Mouse (Mus musculus) liver, embryonic 12.5 days (tissue): ENCODE results near the gene Hvcn1. TPM values are rescaled to one million over a fixed set of nuclear protein-coding genes. Genes with fewer than 3 reads are reported as not detected.
A peak's percentile ranks its signal among the peaks of the same experiment; 100 is the strongest.

Experiments used
- ATAC-seq: fragments of 200-750 bp; cut with Nextera tagmentation; 2 replicates; pipeline ENCODE4 v1.8.0; 2017; ENCODE audit warnings: moderate number of reproducible peaks, mild to moderate bottlenecking, moderate library complexity
- H3K27ac ChIP-seq: fragments of 300-500 bp; sonication (generic); 2 replicates; pipeline ENCODE4 v1.5.1; 2016; ENCODE audit warnings: mild to moderate bottlenecking
- H3K27me3 ChIP-seq: fragments of 300-500 bp; sonication (generic); replicated peaks from 2 replicates; pipeline ENCODE4 v1.6.1; 2016; ENCODE audit warnings: mild to moderate bottlenecking, moderate library complexity
- H3K36me3 ChIP-seq: fragments of 300-500 bp; sonication (generic); 2 replicates; pipeline ENCODE4 v1.6.1; 2016; ENCODE audit warnings: mild to moderate bottlenecking, moderate library complexity
- H3K4me1 ChIP-seq: fragments of 300-500 bp; sonication (generic); 2 replicates; pipeline ENCODE4 v1.6.1; 2016
- H3K4me2 ChIP-seq: fragments of 300-500 bp; sonication (generic); 2 replicates; pipeline ENCODE4 v1.6.1; 2016; ENCODE audit warnings: mild to moderate bottlenecking, moderate library complexity
- H3K4me3 ChIP-seq: fragments of 300-500 bp; sonication (generic); 2 replicates; pipeline ENCODE4 v1.5.1; 2016; ENCODE audit warnings: mild to moderate bottlenecking, moderate library complexity
- H3K9ac ChIP-seq: fragments of 300-500 bp; sonication (generic); 2 replicates; pipeline ENCODE4 v1.6.1; 2016; ENCODE audit warnings: mild to moderate bottlenecking, moderate library complexity
- H3K9me3 ChIP-seq: fragments of 300-500 bp; sonication (generic); replicated peaks from 2 replicates; pipeline ENCODE4 v1.6.1; 2016; ENCODE audit warnings: mild to moderate bottlenecking, moderate library complexity
- WGBS: fragments of 180-500 bp; shearing (Covaris S2); methylation state at CpG from one replicate; pipeline ENCODE4 v1.1.7; 2016; ENCODE audit not compliant: insufficient replicate concordance; 5-methylcytosine and 5-hydroxymethylcytosine counted together
- polyA plus RNA-seq: library from polyadenylated mRNA; unstranded; fragments of >200 nt; fragmentation: Nextera tagmentation; extraction: Ambion mirVana; gene quantifications from 2 replicates; pipeline ENCODE4 v1.2.1, GENCODE M21; 2016

The Hvcn1 gene
- polyA plus RNA-seq, 1 experiment from 2014 or later = 2.1 TPM

- no peak overlapping the region for H3K9ac ChIP-seq
- peaks cover 13% of the 10 kb centered on the region for H3K36me3 ChIP-seq
- 35% methylated on average over 7 of the region's 7 CpGs for WGBS
- H3K4me2 ChIP-seq = peak overlapping the region; percentile 12; the same call in 1 of the 2 replicates
- ATAC-seq = no peak
- H3K4me3 ChIP-seq = no peak overlapping the region
- 0 out of 2 replicates have a peak overlapping the region, but pooled peaks have one; percentile 2 for H3K27ac ChIP-seq
- H3K9me3 ChIP-seq = no peaks in the 10 kb centered on the region
- H3K4me1 ChIP-seq = peaks cover 30% of the 10 kb centered on the region
- no peaks in the 10 kb centered on the region for H3K27me3 ChIP-seq
These were observed 55.5 kb downstream of the Hvcn1 start for GRCm38 (mm10) chr5:122262104-122262503.

GRCm38 (mm10) chr5:122263933-122264905 lies 57.6 kb downstream of the Hvcn1 start, which contains the start of gene Tctn1:
Gene Tctn1, minus strand, starts transcription at chr5:122264460.
- peak within 1 kb of the TSS; percentile 55 for H3K27ac ChIP-seq
- H3K9ac ChIP-seq = peak within 1 kb of the TSS; percentile 71
- H3K27me3 ChIP-seq = no peaks in the 10 kb centered on the region
- H3K4me3 ChIP-seq = peak within 1 kb of the TSS; percentile 67
- H3K36me3 ChIP-seq = peaks cover 4% of the 10 kb centered on the region; the same call in 1 of the 2 replicates
- peaks cover 30% of the 10 kb centered on the region for H3K4me1 ChIP-seq
- WGBS = 2% methylated on average over 49 of the region's 49 CpGs
- ATAC-seq = peak; percentile 98
- no peaks in the 10 kb centered on the region for H3K9me3 ChIP-seq
- H3K4me2 ChIP-seq = peak within 1 kb of the TSS; percentile 79

GRCm38 (mm10) chr5:122265187-122265586 lies 58.6 kb downstream of the Hvcn1 start:
- peak overlapping the region; percentile 67; the same call in 1 of the 2 replicates for H3K4me3 ChIP-seq
- peaks cover 30% of the 10 kb centered on the region for H3K4me1 ChIP-seq
- peak overlapping the region; percentile 79 for H3K4me2 ChIP-seq
- WGBS = 44% methylated on average over 3 of the region's 3 CpGs
- H3K9me3 ChIP-seq = no peaks in the 10 kb centered on the region
- ATAC-seq = no peak
- peak overlapping the region; percentile 45 for H3K27ac ChIP-seq
- H3K36me3 ChIP-seq = no peaks in the 10 kb centered on the region
- H3K9ac ChIP-seq = peak overlapping the region; percentile 40; the same call in 1 of the 2 replicates
- H3K27me3 ChIP-seq = no peaks in the 10 kb centered on the region

- no peak for ATAC-seq
- Histone ChIP-seq H3K9ac (no peak overlapping the region), H3K4me2 (no peak overlapping the region), H3K4me3 (no peak overlapping the region), H3K4me1 (peaks cover 30% of the 10 kb centered on the region), H3K36me3 (no peaks in the 10 kb centered on the region), H3K27me3 (no peaks in the 10 kb centered on the region), H3K9me3 (no peaks in the 10 kb centered on the region), H3K27ac (no peak overlapping the region)
- 78% methylated on average over 2 of the region's 2 CpGs for WGBS
These were observed 59.3 kb downstream of the Hvcn1 start for GRCm38 (mm10) chr5:122265942-122266341.

- Histone ChIP-seq H3K9me3 (no peaks in the 10 kb centered on the region), H3K27ac (no peak overlapping the region)
- ATAC-seq = no peak
These were observed 60.5 kb downstream of the Hvcn1 start for GRCm38 (mm10) chr5:122267136-122267535.

GRCm38 (mm10) chr5:122267899-122268298 lies 61.3 kb downstream of the Hvcn1 start:
- Histone ChIP-seq H3K9ac (no peak overlapping the region), H3K27ac (no peak overlapping the region), H3K4me2 (no peak overlapping the region), H3K4me3 (no peak overlapping the region), H3K27me3 (no peaks in the 10 kb centered on the region), H3K36me3 (no peaks in the 10 kb centered on the region), H3K9me3 (no peaks in the 10 kb centered on the region), H3K4me1 (peaks cover 15% of the 10 kb centered on the region)
- no peak for ATAC-seq
- 15% methylated on average over 5 of the region's 5 CpGs for WGBS

More at GRCm38 (mm10) chr5:122267136-122267535, 60.5 kb downstream of the Hvcn1 start:
- no peaks in the 10 kb centered on the region for H3K27me3 ChIP-seq
- no peak overlapping the region for H3K4me3 ChIP-seq
- no peak overlapping the region for H3K9ac ChIP-seq
- peaks cover 22% of the 10 kb centered on the region for H3K4me1 ChIP-seq
- no peak overlapping the region for H3K4me2 ChIP-seq
- WGBS = 44% methylated on average over 7 of the region's 7 CpGs
- no peaks in the 10 kb centered on the region for H3K36me3 ChIP-seq

- no peaks in the 10 kb centered on the region for H3K27me3 ChIP-seq
- no peak overlapping the region for H3K27ac ChIP-seq
These were observed 62.4 kb downstream of the Hvcn1 start for GRCm38 (mm10) chr5:122268858-122269604.

GRCm38 (mm10) chr5:122272821-122273220 lies 66.2 kb downstream of the Hvcn1 start:
- Histone ChIP-seq H3K4me3 (no peak overlapping the region), H3K27ac (no peak overlapping the region), H3K4me2 (no peak overlapping the region), H3K36me3 (no peaks in the 10 kb centered on the region), H3K4me1 (peaks cover 9% of the 10 kb centered on the region; the same call in 1 of the 2 replicates), H3K9me3 (no peaks in the 10 kb centered on the region), H3K9ac (no peak overlapping the region), H3K27me3 (peaks cover 7% of the 10 kb centered on the region; the same call in 1 of the 2 replicates)
- 71% methylated on average over 5 of the region's 5 CpGs for WGBS
- ATAC-seq = no peak

More at GRCm38 (mm10) chr5:122268858-122269604, 62.4 kb downstream of the Hvcn1 start:
- Histone ChIP-seq H3K4me2 (no peak overlapping the region), H3K4me3 (no peak overlapping the region), H3K36me3 (no peaks in the 10 kb centered on the region), H3K9me3 (no peaks in the 10 kb centered on the region), H3K4me1 (peaks cover 6% of the 10 kb centered on the region), H3K9ac (no peak overlapping the region)
- no peak for ATAC-seq
- WGBS = 62% methylated on average over 12 of the region's 12 CpGs

- peaks cover 10% of the 10 kb centered on the region; the same call in 1 of the 2 replicates for H3K4me1 ChIP-seq
- H3K9me3 ChIP-seq = no peaks in the 10 kb centered on the region
- ATAC-seq = peak; percentile 58; the same call in 1 of the 2 replicates
- no peak overlapping the region for H3K9ac ChIP-seq
- H3K27me3 ChIP-seq = peaks cover 11% of the 10 kb centered on the region
- H3K36me3 ChIP-seq = no peaks in the 10 kb centered on the region
- no peak overlapping the region for H3K27ac ChIP-seq
- no peak overlapping the region for H3K4me2 ChIP-seq
- H3K4me3 ChIP-seq = no peak overlapping the region
- WGBS = 19% methylated on average over 5 of the region's 5 CpGs
These were observed 68.2 kb downstream of the Hvcn1 start for GRCm38 (mm10) chr5:122274785-122275184.

- Histone ChIP-seq H3K4me1 (peaks cover 31% of the 10 kb centered on the region), H3K4me3 (no peak overlapping the region), H3K9ac (no peak overlapping the region), H3K4me2 (no peak overlapping the region), H3K36me3 (no peaks in the 10 kb centered on the region), H3K27me3 (peaks cover 26% of the 10 kb centered on the region), H3K27ac (no peak overlapping the region), H3K9me3 (no peaks in the 10 kb centered on the region)
- ATAC-seq = no peak
- 76% methylated on average over 7 of the region's 7 CpGs for WGBS
These were observed 72.3 kb downstream of the Hvcn1 start for GRCm38 (mm10) chr5:122278946-122279345.

GRCm38 (mm10) chr5:122279799-122280421 lies 73.3 kb downstream of the Hvcn1 start:
- Histone ChIP-seq H3K9ac (no peak overlapping the region), H3K4me3 (no peak overlapping the region), H3K4me2 (no peak overlapping the region), H3K27me3 (peaks cover 22% of the 10 kb centered on the region), H3K4me1 (peaks cover 28% of the 10 kb centered on the region), H3K27ac (no peak overlapping the region), H3K36me3 (no peaks in the 10 kb centered on the region), H3K9me3 (no peaks in the 10 kb centered on the region)
- no peak for ATAC-seq
- WGBS = 47% methylated on average over 12 of the region's 12 CpGs
